9 mouse cellular contexts compared by ENCODE assay signal in genomic region chr14:21252326-21252886, GRCm38 (mm10).
DNase-seq lines count a peak whose midpoint lies in the region; ATAC-seq and TF ChIP-seq lines count a peak whose summit lies in the region.
"Had no signal": no experiment of that assay in that cellular context is flagged by ENCODE, and none has a peak within 500 bp of the region (broad histone marks: within the 10 kb centered on the region; RNA-seq: fewer than 3 reads in every experiment).

No protein-coding gene starts in this region.

- no peaks in the 10 kb centered on the region for H3K36me3 ChIP-seq in intestine, embryonic 15.5 days
- no peaks in the 10 kb centered on the region for H3K36me3 ChIP-seq in intestine, postnatal 0 days (ENCODE audit: control insufficient read depth, insufficient read depth)
- no peaks in the 10 kb centered on the region for H3K36me3 ChIP-seq in embryonic facial prominence, embryonic 13.5 days
- no peaks in the 10 kb centered on the region for H3K36me3 ChIP-seq in hindbrain, embryonic 14.5 days (replicated peaks; ENCODE audit: control insufficient read depth, insufficient read depth)
- H3K36me3 ChIP-seq in neural tube, embryonic 13.5 days, result no peaks in the 10 kb centered on the region

- peak; percentile 93 for DNase-seq in hindbrain, embryonic 14.5 days (ENCODE audit: low spot score)
- peak; percentile 56 to 65 for DNase-seq in layer of hippocampus, postnatal 36 days
- no peak for DNase-seq in natural killer cell, adult 2 months (ENCODE audit: low spot score in 2 of 2)
- DNase-seq in urinary bladder, postnatal 4 days (ENCODE audit: low spot score in 2 of 2), result no peak

- no peaks in the 10 kb centered on the region for H3K4me1 ChIP-seq in intestine, embryonic 15.5 days (replicated peaks)
- no peaks in the 10 kb centered on the region for H3K4me1 ChIP-seq in intestine, postnatal 0 days (replicated peaks; ENCODE audit: control insufficient read depth, insufficient read depth, low read length)
- peaks cover 24% of the 10 kb centered on the region for H3K4me1 ChIP-seq in embryonic facial prominence, embryonic 13.5 days
- H3K4me1 ChIP-seq in hindbrain, embryonic 14.5 days (replicated peaks; ENCODE audit: control insufficient read depth, insufficient read depth, low read length), result peaks cover 30% of the 10 kb centered on the region
- peaks cover 38% of the 10 kb centered on the region for H3K4me1 ChIP-seq in neural tube, embryonic 13.5 days (replicated peaks)
- H3K4me1 ChIP-seq: megakaryocyte, embryonic 14.5 days had no signal

- peak; percentile 53; the same call in 1 of the 2 replicates for ATAC-seq in intestine, embryonic 15.5 days
- ATAC-seq in intestine, postnatal 0 days, result no peak
- ATAC-seq in embryonic facial prominence, embryonic 13.5 days (ENCODE audit: insufficient number of reproducible peaks, insufficient read depth, low FRiP score, low TSS enrichment, low read depth), result peak; percentile 67; the same call in 1 of the 2 replicates
- peak; percentile 88 for ATAC-seq in hindbrain, embryonic 14.5 days (ENCODE audit: low FRiP score)
- peak; percentile 90 for ATAC-seq in neural tube, embryonic 13.5 days (ENCODE audit: low read depth)

- H3K4me3 ChIP-seq in intestine, embryonic 15.5 days (replicated peaks), result no peak overlapping the region
- no peak overlapping the region for H3K4me3 ChIP-seq in intestine, postnatal 0 days (ENCODE audit: low read depth, low read length)
- no peak overlapping the region for H3K4me3 ChIP-seq in embryonic facial prominence, embryonic 13.5 days
- H3K4me3 ChIP-seq in hindbrain, embryonic 14.5 days (replicated peaks; ENCODE audit: low read length), result no peak overlapping the region; the same call in 1 of the 2 replicates
- H3K4me3 ChIP-seq in neural tube, embryonic 13.5 days, result no peak overlapping the region
- H3K4me3 ChIP-seq: megakaryocyte, embryonic 14.5 days had no signal

- no peak for TF ChIP-seq CTCF in intestine, postnatal 0 days (IDR thresholded peaks at IDR 0.05; ENCODE audit: low read depth)

- H3K27ac ChIP-seq in intestine, embryonic 15.5 days, result no peak overlapping the region
- H3K27ac ChIP-seq in intestine, postnatal 0 days (ENCODE audit: low read depth, low read length), result no peak overlapping the region
- peak overlapping the region; percentile 53; the same call in 1 of the 2 replicates for H3K27ac ChIP-seq in embryonic facial prominence, embryonic 13.5 days
- H3K27ac ChIP-seq in hindbrain, embryonic 14.5 days, result peak overlapping the region; percentile 93
- peak overlapping the region; percentile 88 for H3K27ac ChIP-seq in neural tube, embryonic 13.5 days (replicated peaks)

- H3K27me3 ChIP-seq in intestine, embryonic 15.5 days (replicated peaks), result no peaks in the 10 kb centered on the region
- no peaks in the 10 kb centered on the region for H3K27me3 ChIP-seq in intestine, postnatal 0 days (replicated peaks; ENCODE audit: control insufficient read depth, insufficient read depth, low read length)
- no peaks in the 10 kb centered on the region for H3K27me3 ChIP-seq in embryonic facial prominence, embryonic 13.5 days
- H3K27me3 ChIP-seq in hindbrain, embryonic 14.5 days (ENCODE audit: control insufficient read depth, insufficient read depth, low read length), result no peaks in the 10 kb centered on the region
- H3K27me3 ChIP-seq in neural tube, embryonic 13.5 days, result no peaks in the 10 kb centered on the region
- H3K27me3 ChIP-seq: megakaryocyte, embryonic 14.5 days had no signal

- H3K9me3 ChIP-seq in intestine, embryonic 15.5 days, result no peaks in the 10 kb centered on the region
- no peaks in the 10 kb centered on the region for H3K9me3 ChIP-seq in intestine, postnatal 0 days (ENCODE audit: control insufficient read depth)
- no peaks in the 10 kb centered on the region for H3K9me3 ChIP-seq in embryonic facial prominence, embryonic 13.5 days
- no peaks in the 10 kb centered on the region for H3K9me3 ChIP-seq in hindbrain, embryonic 14.5 days (ENCODE audit: control insufficient read depth, low read length)
- no peaks in the 10 kb centered on the region for H3K9me3 ChIP-seq in neural tube, embryonic 13.5 days
- H3K9me3 ChIP-seq: megakaryocyte, embryonic 14.5 days had no signal

- WGBS in intestine, embryonic 15.5 days, result 48% methylated on average over 7 of the region's 7 CpGs
- 43% methylated on average over 7 of the region's 7 CpGs for WGBS in intestine, postnatal 0 days
- 3% methylated on average over 7 of the region's 7 CpGs for WGBS in embryonic facial prominence, embryonic 13.5 days
- 4% methylated on average over 7 of the region's 7 CpGs for WGBS in hindbrain, embryonic 14.5 days
- 6% methylated on average over 7 of the region's 7 CpGs for WGBS in neural tube, embryonic 13.5 days

- H3K4me2 ChIP-seq in intestine, embryonic 15.5 days (replicated peaks), result no peak overlapping the region
- H3K4me2 ChIP-seq in intestine, postnatal 0 days (replicated peaks; ENCODE audit: low read depth), result no peak overlapping the region
- H3K4me2 ChIP-seq in embryonic facial prominence, embryonic 13.5 days, result peak overlapping the region; percentile 37
- H3K4me2 ChIP-seq in hindbrain, embryonic 14.5 days (replicated peaks), result peak overlapping the region; percentile 48
- peak overlapping the region; percentile 43 for H3K4me2 ChIP-seq in neural tube, embryonic 13.5 days

- H3K9ac ChIP-seq in intestine, embryonic 15.5 days, result no peak overlapping the region
- no peak overlapping the region for H3K9ac ChIP-seq in intestine, postnatal 0 days (ENCODE audit: low read depth, low read length)
- H3K9ac ChIP-seq in embryonic facial prominence, embryonic 13.5 days, result no peak overlapping the region
- H3K9ac ChIP-seq in hindbrain, embryonic 14.5 days, result peak overlapping the region; percentile 53
- H3K9ac ChIP-seq in neural tube, embryonic 13.5 days, result peak overlapping the region; percentile 19

Comparison
In these comparisons a context has a peak if more than half of its experiments do, and no peak if none do; other contexts are left out.
1. H3K27ac ChIP-seq: peak in embryonic facial prominence, embryonic 13.5 days (single experiment), hindbrain, embryonic 14.5 days (single experiment) and neural tube, embryonic 13.5 days (single experiment); none in intestine, embryonic 15.5 days (single experiment) and intestine, postnatal 0 days (single experiment).
2. H3K4me2 ChIP-seq: peak in embryonic facial prominence, embryonic 13.5 days (single experiment), hindbrain, embryonic 14.5 days (single experiment) and neural tube, embryonic 13.5 days (single experiment); none in intestine, embryonic 15.5 days (single experiment) and intestine, postnatal 0 days (single experiment).
3. H3K9ac ChIP-seq: peak in hindbrain, embryonic 14.5 days (single experiment) and neural tube, embryonic 13.5 days (single experiment); none in intestine, embryonic 15.5 days (single experiment), intestine, postnatal 0 days (single experiment) and embryonic facial prominence, embryonic 13.5 days (single experiment).
4. DNase-seq: peak in hindbrain, embryonic 14.5 days (single experiment) and layer of hippocampus, postnatal 36 days (2 of 2); none in natural killer cell, adult 2 months (0 of 2) and urinary bladder, postnatal 4 days (0 of 2).